Mouse (Mus musculus) brown adipose tissue, adult 24 weeks (tissue): ENCODE results near the gene Abcc2. TPM values are rescaled to one million over a fixed set of nuclear protein-coding genes. Genes with fewer than 3 reads are reported as not detected.

Experiments used
- H3K27ac ChIP-seq: fragments of 200-500 bp; replicated peaks from 2 replicates; pipeline ENCODE4 v1.5.1; 2012; ENCODE audit warnings: low read depth, mild to moderate bottlenecking, low read length
- H3K4me1 ChIP-seq: fragments of 200-500 bp; 2 replicates; pipeline ENCODE4 v1.6.1; 2012; ENCODE audit warnings: low read length, mixed read lengths; ENCODE audit not compliant: control insufficient read depth, insufficient read depth, insufficient read length
- H3K4me3 ChIP-seq: fragments of 200-500 bp; 2 replicates; pipeline ENCODE4 v1.5.1; 2012; ENCODE audit warnings: low read depth, mild to moderate bottlenecking, low read length, moderate library complexity; ENCODE audit not compliant: insufficient read depth
- polyA plus RNA-seq: library from polyadenylated mRNA; stranded (reverse); fragments of >200 nt; gene quantifications from 2 replicates; pipeline ENCODE4 v1.2.4, GENCODE M21; 2012; ENCODE audit not compliant: missing spikeins, insufficient read depth, insufficient read length

Gene Abcc2
- polyA plus RNA-seq = 1.1 TPM in 1 of 2 replicates, not detected in the other

DNA sequence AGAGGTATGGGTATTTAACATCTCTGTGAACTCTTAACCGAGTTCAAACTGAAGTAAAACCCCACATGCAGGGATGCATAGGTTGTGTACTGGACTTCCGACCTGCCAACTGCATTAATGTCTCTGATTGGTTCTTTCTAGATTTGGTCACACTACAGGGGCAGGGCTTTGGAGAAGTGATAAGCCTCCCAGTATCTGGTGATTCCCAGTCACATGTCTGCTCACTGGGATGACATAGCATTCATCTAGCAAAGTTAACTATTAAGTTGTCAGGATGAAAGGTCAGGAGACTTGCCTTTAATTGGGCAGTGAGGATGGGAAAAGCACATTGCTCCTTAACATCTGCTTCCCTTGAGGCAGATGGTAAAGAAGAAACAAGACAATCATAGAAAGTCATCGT lies at the start of gene Abcc2:
Gene Abcc2, plus strand, starts transcription at position 213 of the 400 bp plus-strand sequence.
- Histone ChIP-seq H3K4me3 (no peak within 1 kb of the TSS), H3K27ac (no peak within 1 kb of the TSS)

DNA sequence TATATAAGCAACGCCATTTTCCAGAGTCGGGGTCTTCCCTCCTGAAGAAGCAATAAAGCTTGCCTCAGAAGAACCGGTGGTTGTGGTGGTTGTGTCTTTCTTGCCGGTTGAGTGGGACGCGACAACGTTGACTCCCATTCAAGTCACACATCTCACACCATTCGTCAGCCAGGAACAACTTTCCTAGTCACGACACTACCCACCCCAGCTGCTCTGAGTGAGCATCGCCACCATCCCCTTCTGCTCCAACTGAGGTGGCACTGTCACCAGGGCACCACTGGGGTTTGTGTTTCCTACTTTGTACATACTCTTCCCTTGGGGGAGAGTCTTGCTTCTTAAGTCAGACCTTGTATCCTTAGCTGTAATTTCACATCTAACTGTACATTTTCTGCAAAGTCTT lies 43.6 kb upstream of the Abcc2 start:
- no peak overlapping the region for H3K27ac ChIP-seq
- H3K4me3 ChIP-seq = no peak overlapping the region
- no peaks in the 10 kb centered on the region for H3K4me1 ChIP-seq

More for the DNA sequence above, at the start of gene Abcc2:
- H3K4me1 ChIP-seq = no peaks in the 10 kb centered on the region

DNA sequence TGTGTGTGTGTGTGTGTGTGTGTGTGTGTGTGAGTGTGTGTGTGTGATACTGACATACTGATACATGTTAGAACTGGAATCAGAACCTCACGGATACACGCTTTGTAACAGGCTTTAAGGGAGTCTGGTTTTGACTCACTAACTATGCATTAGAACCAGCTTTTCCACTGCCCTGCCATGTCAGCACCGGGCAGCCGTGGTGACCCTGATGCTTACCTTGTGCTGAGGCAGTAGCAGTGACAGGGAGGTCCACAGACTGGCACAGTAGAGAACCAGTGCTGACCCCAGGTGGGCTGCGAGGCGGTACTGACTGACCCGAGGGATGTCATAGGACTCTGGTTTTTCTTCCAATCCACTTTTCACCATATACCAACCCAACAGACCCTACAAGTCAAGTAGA lies 38.6 kb upstream of the Abcc2 start:
- H3K4me1 ChIP-seq = no peaks in the 10 kb centered on the region
- no peak overlapping the region for H3K4me3 ChIP-seq

DNA sequence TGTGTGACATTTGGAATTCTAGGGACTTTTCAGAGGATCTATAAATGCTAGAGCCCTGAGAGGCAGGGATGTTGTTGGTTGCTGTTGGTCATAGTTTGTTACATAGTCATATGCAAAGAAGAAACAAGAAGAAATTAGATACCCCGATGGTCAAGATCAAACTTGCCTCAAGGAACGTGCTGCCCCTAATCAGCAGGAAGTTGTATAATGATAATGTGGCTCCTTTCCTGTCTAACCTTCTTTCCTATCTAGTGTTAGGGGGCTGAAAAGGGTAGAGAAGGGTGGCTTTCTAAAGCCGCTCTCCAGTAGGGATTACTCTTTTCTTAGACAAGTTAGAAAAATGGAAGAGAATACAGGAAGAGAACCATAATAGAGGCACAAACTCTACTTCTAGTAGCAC lies 36.3 kb upstream of the Abcc2 start:
- Histone ChIP-seq H3K4me3 (no peak overlapping the region), H3K4me1 (no peaks in the 10 kb centered on the region), H3K27ac (no peak overlapping the region)

More for the DNA sequence above, 38.6 kb upstream of the Abcc2 start:
- H3K27ac ChIP-seq = no peak overlapping the region

DNA sequence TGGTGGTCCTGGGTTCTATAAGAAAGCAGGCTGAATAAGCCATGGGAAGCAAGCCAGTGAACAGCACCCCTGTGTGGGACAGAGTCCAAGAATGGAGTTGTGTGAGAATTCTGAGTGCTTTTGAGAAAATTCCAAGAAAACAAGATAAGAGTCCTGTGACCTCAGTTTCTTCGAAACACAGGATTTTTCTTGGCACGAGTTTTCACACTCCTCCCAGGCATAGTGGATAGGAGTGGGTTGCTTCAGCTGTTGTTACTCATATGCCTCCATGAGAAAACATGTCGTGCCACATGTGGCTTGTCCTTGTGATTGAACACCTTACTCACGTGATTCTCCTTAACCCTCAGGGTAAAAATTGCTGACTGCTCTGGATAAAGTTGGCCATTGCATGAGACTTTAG lies 34.1 kb upstream of the Abcc2 start:
- no peak overlapping the region for H3K27ac ChIP-seq
- H3K4me3 ChIP-seq = no peak overlapping the region
- H3K4me1 ChIP-seq = no peaks in the 10 kb centered on the region

DNA sequence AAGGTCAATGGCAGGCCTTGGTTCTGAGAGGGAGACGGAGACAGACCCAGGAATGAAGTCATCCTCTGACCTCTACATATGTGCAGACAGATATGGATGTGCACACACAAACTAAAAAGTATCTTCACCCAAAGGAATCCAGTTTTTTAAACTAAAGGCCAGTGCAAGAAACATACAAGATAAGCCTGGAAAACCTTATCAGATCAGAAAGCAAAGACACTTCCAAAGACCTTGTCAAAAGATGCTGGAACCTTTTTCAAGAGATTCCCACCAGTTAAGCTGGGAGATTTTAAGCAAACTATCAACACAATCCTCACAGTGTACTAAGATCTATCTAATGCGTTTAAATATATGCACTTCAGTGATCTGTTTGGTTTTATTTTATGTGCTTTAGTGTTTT lies 32.0 kb upstream of the Abcc2 start:
- Histone ChIP-seq H3K4me3 (no peak overlapping the region), H3K4me1 (no peaks in the 10 kb centered on the region), H3K27ac (no peak overlapping the region)

DNA sequence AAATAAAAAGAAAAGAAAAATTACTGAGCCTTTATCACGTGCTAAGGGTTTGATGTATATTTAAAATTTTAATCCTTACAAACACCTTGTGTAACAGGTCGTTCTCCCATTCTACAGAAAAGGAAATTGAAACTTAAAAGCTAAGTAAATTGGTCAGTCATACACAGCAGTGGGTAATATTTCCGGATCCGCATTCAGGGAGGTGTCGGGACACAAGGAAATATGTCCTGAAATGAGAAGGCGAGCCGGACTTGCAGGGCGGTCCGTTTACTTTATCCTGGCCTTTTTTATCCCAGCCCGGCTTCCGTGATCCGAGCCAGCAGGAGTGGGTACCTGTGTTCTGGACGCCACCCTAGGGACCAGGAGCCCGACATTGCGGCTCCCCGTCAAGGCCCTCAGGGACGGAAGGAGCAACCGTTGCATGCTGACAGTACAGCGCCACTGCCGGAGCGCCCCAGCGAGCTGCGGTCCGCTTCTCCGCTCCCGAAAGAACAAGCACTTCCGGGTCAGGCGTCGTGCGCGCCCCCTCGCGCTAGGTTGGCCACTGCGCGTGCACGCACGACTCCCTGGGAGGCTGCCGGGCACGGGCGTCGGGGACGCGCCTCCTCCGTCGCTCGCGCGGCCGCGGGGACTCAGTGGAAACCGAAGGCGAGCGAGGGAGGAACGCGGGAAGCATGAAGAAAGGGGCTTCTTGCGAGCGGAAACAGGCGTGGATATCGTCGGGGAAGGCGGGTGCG lies 29.3 kb upstream of the Abcc2 start, which contains the start of the genes Cutc and Cox15:
Gene Cutc, plus strand, starts transcription at position 508 of the 737 bp plus-strand sequence.
Gene Cox15, minus strand, starts transcription at position 512 of the 737 bp plus-strand sequence.
- H3K4me3 ChIP-seq = peak within 1 kb of the TSS; percentile 99
- H3K27ac ChIP-seq = peak within 1 kb of the TSS; percentile 95
- no peaks in the 10 kb centered on the region for H3K4me1 ChIP-seq

DNA sequence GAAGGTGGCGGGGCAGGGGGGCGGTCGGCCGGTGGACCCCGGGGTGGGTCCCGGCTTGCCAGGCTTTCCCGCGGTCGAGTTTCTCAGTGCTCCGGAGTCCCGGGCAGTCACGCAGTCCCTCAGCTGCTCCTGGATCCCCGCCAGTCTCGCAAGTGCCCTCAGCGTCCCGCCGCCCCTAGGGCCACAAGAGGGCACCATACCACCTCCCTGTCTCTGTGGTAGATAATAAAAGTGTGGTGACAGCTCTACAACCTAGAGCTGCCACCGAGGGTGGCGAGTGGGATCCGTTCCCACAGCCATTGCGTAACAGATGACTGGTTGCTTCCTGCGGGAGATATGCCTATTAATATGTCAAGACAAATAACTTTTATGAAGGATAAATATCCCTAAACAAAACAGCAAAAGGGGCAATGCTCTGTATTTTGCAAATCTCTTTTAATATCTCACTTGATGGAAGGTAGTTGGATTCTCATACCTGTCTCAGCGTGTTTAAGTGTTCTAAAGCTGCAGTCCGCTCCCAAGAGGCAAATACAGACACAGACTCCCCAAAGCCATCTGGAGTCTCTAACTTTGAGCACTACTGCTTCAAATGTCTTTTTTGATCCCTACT lies 28.7 kb upstream of the Abcc2 start:
- H3K4me3 ChIP-seq = peak overlapping the region; percentile 99
- peak overlapping the region; percentile 79 for H3K27ac ChIP-seq
- no peaks in the 10 kb centered on the region for H3K4me1 ChIP-seq

DNA sequence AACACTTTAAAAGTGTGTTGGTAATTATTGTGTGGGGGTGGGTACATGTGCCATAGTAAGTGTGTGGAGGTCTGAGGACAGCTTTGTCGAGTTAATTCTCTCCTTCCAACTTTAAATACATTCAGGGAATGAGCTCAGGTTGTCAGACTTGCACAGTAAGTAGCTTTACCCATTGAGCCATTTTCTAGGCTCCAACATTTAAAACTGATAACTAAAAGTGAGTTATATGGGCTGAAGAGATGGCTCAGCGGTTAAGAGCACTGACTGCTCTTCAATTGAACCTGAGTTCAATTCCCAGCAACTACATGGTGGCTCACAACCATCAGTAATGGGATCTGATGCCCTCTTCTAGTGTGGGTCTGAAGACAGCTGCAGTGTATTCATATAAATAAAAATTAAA lies 27.8 kb upstream of the Abcc2 start:
- Histone ChIP-seq H3K4me3 (no peak overlapping the region), H3K27ac (no peak overlapping the region)

DNA sequence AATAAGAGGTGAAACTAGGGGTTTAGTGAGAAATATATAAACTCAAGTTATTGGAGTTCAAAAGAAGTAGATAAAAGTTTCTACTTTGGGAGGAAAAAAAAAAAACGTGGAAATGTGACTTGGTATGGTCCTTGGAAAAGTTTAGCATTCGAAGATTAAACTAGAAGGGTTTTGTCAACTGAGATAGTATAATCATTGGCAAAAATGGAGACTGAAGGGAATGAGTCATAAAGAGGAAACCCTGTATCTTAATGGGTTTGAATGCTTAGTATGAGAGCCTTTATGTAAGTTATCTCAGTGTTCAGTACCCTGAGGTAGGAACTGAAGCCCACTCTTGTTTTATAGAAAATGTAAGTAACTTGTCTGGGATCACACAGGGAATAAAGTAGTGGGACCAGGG lies 27.1 kb upstream of the Abcc2 start:
- H3K27ac ChIP-seq = no peak overlapping the region
- no peak overlapping the region for H3K4me3 ChIP-seq
- no peaks in the 10 kb centered on the region for H3K4me1 ChIP-seq

More for the DNA sequence above, 27.8 kb upstream of the Abcc2 start:
- no peaks in the 10 kb centered on the region for H3K4me1 ChIP-seq

DNA sequence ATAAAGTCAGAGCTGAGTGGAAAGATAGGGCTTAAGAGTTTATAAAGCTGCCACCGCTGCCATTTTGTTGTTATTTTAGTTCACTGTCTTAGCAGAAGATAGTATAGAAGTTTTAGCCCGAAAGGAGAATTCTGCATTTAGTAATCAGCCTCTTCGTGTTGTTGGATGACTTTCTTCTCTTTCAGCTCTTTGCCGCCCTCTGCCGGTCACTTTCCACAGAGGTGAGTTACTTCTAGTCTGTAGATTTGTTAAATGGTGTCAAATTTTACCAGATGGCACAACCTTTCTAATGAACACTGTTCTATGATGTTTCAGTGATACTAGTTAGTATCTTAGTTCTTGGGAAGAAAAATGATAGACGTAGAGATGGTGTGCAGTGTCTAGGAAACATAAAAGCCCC lies 21.5 kb upstream of the Abcc2 start:
- Histone ChIP-seq H3K4me1 (no peaks in the 10 kb centered on the region), H3K4me3 (no peak overlapping the region), H3K27ac (no peak overlapping the region)

DNA sequence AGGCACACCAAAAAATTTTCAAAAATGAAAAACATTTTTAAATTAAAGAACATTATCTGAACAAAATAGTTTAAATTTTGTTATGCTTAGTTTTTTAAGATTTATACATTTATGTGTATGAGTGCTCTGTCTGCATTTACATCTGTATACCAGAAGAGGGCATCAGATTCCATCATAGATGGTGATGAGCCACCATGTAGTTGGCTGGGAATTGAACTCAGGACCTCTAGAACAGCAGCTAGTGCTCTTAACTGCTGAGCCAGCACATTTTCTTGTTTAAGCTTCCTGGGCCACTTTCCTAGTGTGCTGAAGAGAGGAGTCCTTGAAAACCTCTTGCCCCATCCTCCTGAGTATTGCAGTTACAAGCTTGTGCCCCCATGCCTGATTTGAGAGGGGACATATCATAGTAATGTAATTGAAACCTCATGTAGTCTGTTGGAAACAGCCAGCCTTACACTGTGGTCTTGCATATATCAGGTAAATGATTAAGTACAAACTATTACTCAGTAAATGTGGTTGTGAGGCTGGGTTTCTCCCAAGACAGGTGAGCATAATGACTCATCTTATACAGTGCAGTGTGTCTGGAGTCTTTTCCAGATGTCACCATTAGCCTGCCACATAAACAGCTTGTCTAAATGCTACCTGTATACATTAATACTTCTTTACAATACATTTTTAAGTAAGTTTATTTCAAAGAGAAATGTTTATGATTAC lies 20.3 kb upstream of the Abcc2 start:
- no peak overlapping the region for H3K4me3 ChIP-seq
- H3K4me1 ChIP-seq = no peaks in the 10 kb centered on the region
- no peak overlapping the region for H3K27ac ChIP-seq

DNA sequence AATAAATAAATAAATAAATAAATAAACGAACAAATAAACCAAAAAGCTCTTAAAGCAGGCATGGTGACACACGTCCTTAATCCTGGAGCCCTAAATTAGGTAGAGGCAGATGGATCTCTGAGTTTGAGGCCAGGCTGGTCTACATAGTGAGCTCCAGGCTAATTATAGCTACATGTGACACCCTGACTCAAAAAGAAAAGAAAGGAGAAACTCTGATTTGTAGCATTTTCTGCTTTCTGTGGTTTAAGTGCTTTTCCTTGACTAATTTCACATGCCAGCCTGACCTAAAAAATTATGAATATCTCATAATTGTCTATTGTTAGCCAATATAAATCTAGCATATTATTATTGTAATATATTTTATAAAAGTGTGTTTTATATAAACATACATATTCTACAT lies 19.6 kb upstream of the Abcc2 start:
- Histone ChIP-seq H3K4me1 (no peaks in the 10 kb centered on the region), H3K27ac (no peak overlapping the region)

DNA sequence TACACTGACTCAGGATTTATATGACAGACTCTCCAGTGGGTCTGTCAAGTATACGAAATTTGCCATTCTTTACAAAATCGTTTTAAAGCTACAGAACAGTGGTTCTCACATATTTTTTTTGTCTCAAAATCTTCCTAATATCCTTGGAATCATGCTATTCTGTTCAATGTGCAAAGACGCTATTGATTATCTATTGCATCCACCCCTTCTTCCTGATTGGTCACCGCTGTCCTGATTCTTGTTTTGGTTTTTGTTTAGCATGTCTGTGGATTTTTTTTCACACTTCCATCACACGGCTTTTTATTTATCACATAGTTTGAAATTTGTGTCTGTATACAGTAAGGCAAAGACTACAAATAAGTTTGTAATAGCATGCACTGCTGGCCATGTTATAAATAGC lies 15.5 kb upstream of the Abcc2 start:
- Histone ChIP-seq H3K4me3 (no peak overlapping the region), H3K27ac (no peak overlapping the region), H3K4me1 (no peaks in the 10 kb centered on the region; the same call in 1 of the 2 replicates)

More for the DNA sequence above, 19.6 kb upstream of the Abcc2 start:
- H3K4me3 ChIP-seq = no peak overlapping the region

DNA sequence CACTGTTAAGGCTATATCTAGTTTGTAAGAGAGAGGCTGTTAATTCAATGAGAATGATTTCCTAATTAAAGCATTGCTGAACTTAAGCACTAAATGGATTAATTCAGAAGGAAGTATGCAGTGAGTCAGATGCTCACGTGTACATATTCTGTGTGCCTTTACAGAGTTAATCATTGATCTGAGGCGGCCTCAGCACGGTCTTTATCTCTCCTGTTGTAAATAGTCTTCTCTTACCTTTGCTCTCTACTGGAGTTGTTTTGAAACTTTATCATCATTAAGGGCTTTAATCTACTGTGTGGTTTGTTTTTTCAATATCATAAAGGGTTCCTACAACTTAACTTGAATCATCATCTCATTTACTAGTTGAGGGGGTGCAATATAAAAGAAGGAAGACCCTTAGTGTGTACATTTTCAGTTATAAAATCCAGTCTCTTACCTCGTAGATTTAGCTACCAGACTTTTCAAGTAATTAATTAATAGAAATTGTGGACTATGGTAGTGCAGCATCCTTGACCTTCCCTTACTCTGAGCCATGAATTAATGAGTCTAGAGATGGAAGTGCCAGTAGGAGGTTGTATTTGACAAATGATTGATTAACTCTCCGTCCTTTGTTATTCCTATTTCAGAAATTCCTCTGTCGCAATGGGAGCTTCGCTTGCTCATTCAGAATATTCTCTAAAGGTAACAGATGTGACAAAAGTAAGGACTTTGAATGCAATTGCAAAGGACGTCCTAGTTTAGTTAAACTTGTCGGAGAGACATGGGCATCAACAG lies 14.3 kb upstream of the Abcc2 start:
- H3K4me3 ChIP-seq = no peak overlapping the region
- H3K27ac ChIP-seq = no peak overlapping the region
- H3K4me1 ChIP-seq = no peaks in the 10 kb centered on the region; the same call in 1 of the 2 replicates
